Mouse (Mus musculus): ENCODE data around the gene Tectb. TPM values are rescaled to one million over a fixed set of nuclear protein-coding genes. Genes with fewer than 3 reads are reported as not detected.

Gene Tectb
- total and polyA plus RNA-seq, 3 experiments, result not detected

GRCm38 (mm10) chr19:55139301-55139700 is 41.2 kb upstream of the Tectb start:
- Histone ChIP-seq H3K36me3 (ENCODE audit: control insufficient read depth in 1 of 2, insufficient read depth in 2 of 2, low read length in 2 of 2) (no peaks in the 10 kb centered on the region), H3K9ac (ENCODE audit: control insufficient read depth, low read depth, low read length, poor library complexity, severe bottlenecking) (no peak overlapping the region), H3K27me3 (ENCODE audit: control insufficient read depth in 1 of 2, insufficient read depth in 2 of 2, low read length in 2 of 2) (peaks cover 3 to 6% of the 10 kb centered on the region in 2 experiments; a peak in 3 of 4 replicates), H3K79me2 (ENCODE audit: control insufficient read depth, insufficient read depth, low read length, poor library complexity) (no peaks in the 10 kb centered on the region), H3K4me3 (ENCODE audit: control insufficient read depth in 1 of 2, insufficient read depth in 1 of 2, low read depth in 2 of 2, low read length in 2 of 2) (no peak overlapping the region), H3K27ac (ENCODE audit: control insufficient read depth, low read depth, low read length) (no peak overlapping the region), H3K9me3 (replicated peaks; ENCODE audit: insufficient read depth, low read length) (no peaks in the 10 kb centered on the region), H3K4me1 (ENCODE audit: control insufficient read depth in 1 of 2, insufficient read depth in 2 of 2, low read length in 2 of 2) (no peaks in the 10 kb centered on the region)
- TF ChIP-seq ZNF384 (IDR thresholded peaks at IDR 0.05; ENCODE audit: low read depth, low read length) (no peak), BHLHE40 (IDR thresholded peaks at IDR 0.05; ENCODE audit: borderline replicate concordance, low read depth, low read length) (no peak), ETS1 (IDR thresholded peaks at IDR 0.05; ENCODE audit: low read depth, low read length) (no peak), MYC (IDR thresholded peaks at IDR 0.05; ENCODE audit: low read depth, low read length) (no peak), TAL1 (IDR thresholded peaks at IDR 0.05; ENCODE audit: low read length) (no peak), NRF1 (IDR thresholded peaks at IDR 0.05; ENCODE audit: insufficient read depth, low read depth, low read length, poor library complexity, severe bottlenecking) (no peak), USF2 (IDR thresholded peaks at IDR 0.05; ENCODE audit: borderline replicate concordance in 1 of 2, insufficient read depth in 1 of 2, low read depth in 1 of 2, low read length in 2 of 2) (no peak), ZMIZ1 (IDR thresholded peaks at IDR 0.05; ENCODE audit: low read depth, low read length) (no peak)
- DNase-seq (ENCODE audit: low read depth, low spot score), result no peak

- no peak overlapping the region for H3K9ac ChIP-seq (ENCODE audit: control insufficient read depth, low read depth, low read length, poor library complexity, severe bottlenecking)
- no peaks in the 10 kb centered on the region for H3K4me1 ChIP-seq (ENCODE audit: control insufficient read depth in 1 of 2, insufficient read depth in 2 of 2, low read length in 2 of 2)
- TF ChIP-seq USF2 (IDR thresholded peaks at IDR 0.05; ENCODE audit: borderline replicate concordance in 1 of 2, insufficient read depth in 1 of 2, low read depth in 1 of 2, low read length in 2 of 2) (no peak), UBTF (IDR thresholded peaks at IDR 0.05; ENCODE audit: borderline replicate concordance, insufficient read depth, low read depth, low read length) (no peak), RCOR1 (IDR thresholded peaks at IDR 0.05; ENCODE audit: low read depth, low read length) (no peak), BHLHE40 (IDR thresholded peaks at IDR 0.05; ENCODE audit: borderline replicate concordance, low read depth, low read length) (no peak), ETS1 (IDR thresholded peaks at IDR 0.05; ENCODE audit: low read depth, low read length) (no peak), E2F4 (IDR thresholded peaks at IDR 0.05; ENCODE audit: borderline replicate concordance, low read depth, low read length) (no peak), CTCF (IDR thresholded peaks at IDR 0.05 in 2 of 3, conservative IDR thresholded peaks at IDR 0.05 in 1 of 3; ENCODE audit: control insufficient read depth in 1 of 3, insufficient read depth in 1 of 3, low read depth in 2 of 3, low read length in 3 of 3, poor library complexity in 1 of 3, severe bottlenecking in 1 of 3) (no peak)
- no peak overlapping the region for H3K27ac ChIP-seq (ENCODE audit: control insufficient read depth, low read depth, low read length)
- H3K36me3 ChIP-seq (ENCODE audit: control insufficient read depth in 1 of 2, insufficient read depth in 2 of 2, low read length in 2 of 2), result no peaks in the 10 kb centered on the region
- no peaks in the 10 kb centered on the region for H3K9me3 ChIP-seq (replicated peaks; ENCODE audit: insufficient read depth, low read length)
- peaks cover 3 to 7% of the 10 kb centered on the region in 2 experiments for H3K27me3 ChIP-seq (ENCODE audit: control insufficient read depth in 1 of 2, insufficient read depth in 2 of 2, low read length in 2 of 2)
- no peak for DNase-seq (ENCODE audit: low read depth, low spot score)
- no peak overlapping the region for H3K4me3 ChIP-seq (ENCODE audit: control insufficient read depth in 1 of 2, insufficient read depth in 1 of 2, low read depth in 2 of 2, low read length in 2 of 2)
- no peaks in the 10 kb centered on the region for H3K79me2 ChIP-seq (ENCODE audit: control insufficient read depth, insufficient read depth, low read length, poor library complexity)
Measured at GRCm38 (mm10) chr19:55143391-55144300, 36.9 kb upstream of the Tectb start.

Data from MEL (cell line).